Mouse (Mus musculus) adrenal gland, postnatal 4 days (tissue): ENCODE data around the gene Dip2b. TPM values are rescaled to one million over a fixed set of nuclear protein-coding genes. Genes with fewer than 3 reads are reported as not detected.
A peak's percentile ranks its signal among the peaks of the same experiment; 100 is the strongest.

ENCODE experiments used
- DNase-seq, 2 experiments: peaks; one replicate each; pipeline ENCODE4 v3.0.0; 2021 to 2022; ENCODE audit warnings: low spot score in 2 of 2, mixed read lengths in 2 of 2
- long read RNA-seq, 2 experiments: library from polyadenylated mRNA; stranded (forward); transcript quantifications; one replicate each; pipeline ENCODE4 v2.0.0; 2021
- total RNA-seq, 2 experiments: library from RNA; stranded (reverse); gene quantifications; 2 replicates each; pipeline ENCODE4 v1.2.3; 2021

Gene Dip2b
- total RNA-seq: 10 to 100 TPM; 32.2 to 33.0 TPM
- long read RNA-seq, experiment 1, partial matches to known transcripts: 7 of 17 reads
- long read RNA-seq, experiment 1, other reads (novel, unspliced or antisense): 10 of 17 reads
- long read RNA-seq, experiment 2, partial matches to known transcripts: 12 of 16 reads
- long read RNA-seq, experiment 2, other reads (novel, unspliced or antisense): 4 of 16 reads

GRCm38 (mm10) chr15:100038470-100038971, at the start of gene Dip2b:
TSS of gene Dip2b (plus strand) at chr15:100038664.
- peak; percentile 91 to 96 for DNase-seq

- no peak for DNase-seq
Measured at GRCm38 (mm10) chr15:99993100-99993499, 45.4 kb upstream of the Dip2b start.

- DNase-seq: no peak
Measured at GRCm38 (mm10) chr15:99997114-99997804, 41.2 kb upstream of the Dip2b start.

GRCm38 (mm10) chr15:99999390-99999789, 39.1 kb upstream of the Dip2b start:
- no peak for DNase-seq

GRCm38 (mm10) chr15:100004677-100005273, 33.7 kb upstream of the Dip2b start:
- DNase-seq: no peak

- DNase-seq: no peak
Measured at GRCm38 (mm10) chr15:100006180-100006579, 32.3 kb upstream of the Dip2b start.

GRCm38 (mm10) chr15:100018280-100018899, 20.1 kb upstream of the Dip2b start:
- DNase-seq: no peak

- DNase-seq: no peak
Measured at GRCm38 (mm10) chr15:100021175-100021574, 17.3 kb upstream of the Dip2b start.

- DNase-seq: no peak
Measured at GRCm38 (mm10) chr15:100022923-100023322, 15.5 kb upstream of the Dip2b start.

GRCm38 (mm10) chr15:100025076-100025834, 13.2 kb upstream of the Dip2b start:
- DNase-seq: no peak

- DNase-seq: no peak
Measured at GRCm38 (mm10) chr15:100028133-100028532, 10.3 kb upstream of the Dip2b start.

- no peak for DNase-seq
Measured at GRCm38 (mm10) chr15:100029497-100029896, 9.0 kb upstream of the Dip2b start.

GRCm38 (mm10) chr15:100029900-100030299, 8.6 kb upstream of the Dip2b start:
- DNase-seq: no peak

- no peak for DNase-seq
Measured at GRCm38 (mm10) chr15:100032546-100032945, 5.9 kb upstream of the Dip2b start.

GRCm38 (mm10) chr15:100039001-100039701, 687 bp downstream of the Dip2b start:
- DNase-seq: peak; percentile 19 to 29

GRCm38 (mm10) chr15:100040541-100041266, 2.2 kb downstream of the Dip2b start:
- DNase-seq: no peak

- DNase-seq: no peak
Measured at GRCm38 (mm10) chr15:100041267-100042047, 3.0 kb downstream of the Dip2b start.

- no peak for DNase-seq
Measured at GRCm38 (mm10) chr15:100042048-100042400, 3.6 kb downstream of the Dip2b start.

GRCm38 (mm10) chr15:100045576-100045975, 7.1 kb downstream of the Dip2b start:
- no peak for DNase-seq
